22 mouse cellular contexts compared by ENCODE assay signal in genomic region chr3:9061396-9061795, GRCm38 (mm10).
A peak's percentile ranks its signal among the peaks of the same experiment; 100 is the strongest.
DNase-seq lines count a peak whose midpoint lies in the region; ATAC-seq and TF ChIP-seq lines count a peak whose summit lies in the region.
"Had no signal": no experiment of that assay in that cellular context is flagged by ENCODE, and none has a peak within 500 bp of the region (broad histone marks: within the 10 kb centered on the region; RNA-seq: fewer than 3 reads in every experiment).

No protein-coding gene starts in this region.

- TF ChIP-seq CTCF in testis, adult 2 months (IDR thresholded peaks at IDR 0.05; ENCODE audit: control insufficient read depth, insufficient read depth, insufficient replicate concordance, low read depth, low read length) = no peak

- H3K4me3 ChIP-seq in midbrain, embryonic 10.5 days = no peak overlapping the region
- H3K4me3 ChIP-seq in midbrain, embryonic 16.5 days (ENCODE audit: low read depth, low read length) = no peak overlapping the region
- H3K4me3 ChIP-seq in testis, adult 2 months (ENCODE audit: control insufficient read depth, low read depth, low read length) = peak overlapping the region; percentile 40
- H3K4me3 ChIP-seq: embryonic facial prominence, embryonic 13.5 days; embryonic facial prominence, embryonic 15.5 days; erythroblast, embryonic 14.5 days; forebrain, embryonic 10.5 days; forebrain, embryonic 13.5 days; forebrain, embryonic 15.5 days had no signal

- no peaks in the 10 kb centered on the region for H3K27me3 ChIP-seq in midbrain, embryonic 10.5 days (ENCODE audit: low read depth, poor library complexity, severe bottlenecking)
- no peaks in the 10 kb centered on the region for H3K27me3 ChIP-seq in midbrain, embryonic 16.5 days (ENCODE audit: control insufficient read depth, insufficient read depth, low read depth, low read length)
- H3K27me3 ChIP-seq in testis, adult 2 months (ENCODE audit: control insufficient read depth, insufficient read depth, low read length) = no peaks in the 10 kb centered on the region
- H3K27me3 ChIP-seq: embryonic facial prominence, embryonic 13.5 days; embryonic facial prominence, embryonic 15.5 days; forebrain, embryonic 13.5 days; forebrain, embryonic 15.5 days had no signal

- no peak for TF ChIP-seq POLR2A in testis, adult 2 months (IDR thresholded peaks at IDR 0.05; ENCODE audit: control insufficient read depth, low read depth, low read length)

- intact Hi-C loops in heart, postnatal 10 days (cut with DNase I) = no loop called here

- no peaks in the 10 kb centered on the region for H3K9me3 ChIP-seq in midbrain, embryonic 10.5 days (replicated peaks)
- no peaks in the 10 kb centered on the region for H3K9me3 ChIP-seq in midbrain, embryonic 16.5 days (replicated peaks; ENCODE audit: control insufficient read depth, low read length, poor library complexity, severe bottlenecking)
- H3K9me3 ChIP-seq: embryonic facial prominence, embryonic 13.5 days; embryonic facial prominence, embryonic 15.5 days; forebrain, embryonic 10.5 days; forebrain, embryonic 13.5 days; forebrain, embryonic 15.5 days had no signal

- 0 out of 2 replicates have a peak, but pooled peaks cover 3% of the 10 kb centered on the region for H3K4me1 ChIP-seq in midbrain, embryonic 10.5 days
- no peaks in the 10 kb centered on the region for H3K4me1 ChIP-seq in midbrain, embryonic 16.5 days (ENCODE audit: control insufficient read depth, insufficient read depth, low read length)
- H3K4me1 ChIP-seq in testis, adult 2 months (ENCODE audit: control insufficient read depth, insufficient read depth, low read length) = no peaks in the 10 kb centered on the region; the same call in 1 of the 2 replicates
- H3K4me1 ChIP-seq: forebrain, embryonic 13.5 days; forebrain, embryonic 15.5 days had no signal

- H3K36me3 ChIP-seq in midbrain, embryonic 10.5 days = no peaks in the 10 kb centered on the region
- H3K36me3 ChIP-seq in midbrain, embryonic 16.5 days (ENCODE audit: control insufficient read depth, insufficient read depth, low read length) = no peaks in the 10 kb centered on the region
- H3K36me3 ChIP-seq in testis, adult 2 months (ENCODE audit: control insufficient read depth, insufficient read depth, low read length) = no peaks in the 10 kb centered on the region
- H3K36me3 ChIP-seq: embryonic facial prominence, embryonic 13.5 days; embryonic facial prominence, embryonic 15.5 days; forebrain, embryonic 10.5 days; forebrain, embryonic 15.5 days had no signal

- WGBS in midbrain, embryonic 10.5 days = 89% methylated on average over 2 of the region's 2 CpGs
- WGBS in midbrain, embryonic 16.5 days = 83% methylated on average over 2 of the region's 2 CpGs

- no peak overlapping the region for H3K4me2 ChIP-seq in midbrain, embryonic 16.5 days (ENCODE audit: low read length)
- H3K4me2 ChIP-seq: embryonic facial prominence, embryonic 13.5 days; embryonic facial prominence, embryonic 15.5 days; forebrain, embryonic 13.5 days; forebrain, embryonic 15.5 days had no signal

- ATAC-seq in midbrain, embryonic 16.5 days = no peak
- ATAC-seq: forebrain, embryonic 13.5 days; forebrain, embryonic 15.5 days had no signal

- peak; percentile 76 for DNase-seq in heart, adult 11 months
- DNase-seq in heart, postnatal 10 days = no peak
- no peak for DNase-seq in midbrain, embryonic 10.5 days (ENCODE audit: low spot score)
- no peak for DNase-seq in testis, postnatal 10 days (ENCODE audit: low spot score)
- DNase-seq: adrenal gland, adult 2 months; adrenal gland, postnatal 10 days; adrenal gland, postnatal 25 days; cerebellum, adult 11 months; cerebellum, adult 18-20 months; cerebellum, adult 8-10 months; cerebellum, adult 9-11 months; cerebellum, postnatal 14 days; cerebellum, postnatal 36 days; embryo, embryonic 11 days had no signal

- H3K9ac ChIP-seq in midbrain, embryonic 16.5 days (ENCODE audit: low read depth, low read length) = no peak overlapping the region
- H3K9ac ChIP-seq: embryonic facial prominence, embryonic 13.5 days; embryonic facial prominence, embryonic 15.5 days; forebrain, embryonic 13.5 days; forebrain, embryonic 15.5 days had no signal

- 0 out of 2 replicates have a peak overlapping the region, but pooled peaks have one; percentile 28 for H3K27ac ChIP-seq in midbrain, embryonic 10.5 days (replicated peaks)
- no peak overlapping the region for H3K27ac ChIP-seq in midbrain, embryonic 16.5 days (ENCODE audit: low read length)
- H3K27ac ChIP-seq in testis, adult 2 months (ENCODE audit: control insufficient read depth, insufficient read depth, low read depth, low read length) = peak overlapping the region; percentile 55
- H3K27ac ChIP-seq: embryonic facial prominence, embryonic 13.5 days; embryonic facial prominence, embryonic 15.5 days; forebrain, embryonic 10.5 days; forebrain, embryonic 13.5 days; forebrain, embryonic 15.5 days had no signal
